Comparison of ENCODE assay signal across 11 mouse cellular contexts in the genomic region with DNA sequence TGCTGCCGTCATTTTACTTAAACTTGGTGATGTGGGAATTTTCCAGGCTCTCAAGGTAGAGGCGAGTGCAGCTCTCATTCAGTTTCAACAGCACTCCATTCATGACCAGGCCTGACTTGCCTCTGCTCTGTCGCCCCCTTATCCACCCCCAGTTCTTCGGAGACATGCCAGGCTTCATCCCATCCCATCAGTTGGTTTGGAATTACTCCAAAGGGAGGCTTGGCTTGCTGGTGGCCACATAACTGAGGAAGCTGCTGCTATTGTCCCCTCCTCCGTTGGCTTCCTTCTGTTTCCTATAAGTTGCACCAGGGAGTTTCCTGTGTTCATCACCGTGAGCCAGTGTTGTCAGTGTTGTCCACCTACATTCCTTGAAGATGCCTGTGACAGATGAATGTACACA. TPM values are rescaled to one million over a fixed set of nuclear protein-coding genes. Genes with fewer than 3 reads are reported as not detected.
A peak's percentile ranks its signal among the peaks of the same experiment; 100 is the strongest.
DNase-seq lines count a peak whose midpoint lies in the region; ATAC-seq and TF ChIP-seq lines count a peak whose summit lies in the region.
"Had no signal": no experiment of that assay in that cellular context is flagged by ENCODE, and none has a peak within 500 bp of the region (broad histone marks: within the 10 kb centered on the region; RNA-seq: fewer than 3 reads in every experiment).

No protein-coding gene starts in this region.

- no peak for TF ChIP-seq CTCF in gastrocnemius, adult 2 months (IDR thresholded peaks at IDR 0.05)
- TF ChIP-seq CTCF in forebrain, postnatal 0 days (IDR thresholded peaks at IDR 0.05; ENCODE audit: low read depth) = no peak

- peaks cover 37% of the 10 kb centered on the region for H3K79me2 ChIP-seq in myocyte (ENCODE audit: control insufficient read depth, insufficient read depth)

- H3K4me3 ChIP-seq in gastrocnemius, adult 2 months = no peak overlapping the region
- no peak overlapping the region for H3K4me3 ChIP-seq in limb, embryonic 12.5 days (replicated peaks)
- H3K4me3 ChIP-seq in limb, embryonic 10.5 days = no peak overlapping the region
- no peak overlapping the region for H3K4me3 ChIP-seq in myocyte
- H3K4me3 ChIP-seq in forebrain, postnatal 0 days (ENCODE audit: low read depth, low read length) = no peak overlapping the region

- no peaks in the 10 kb centered on the region for H3K27me3 ChIP-seq in limb, embryonic 12.5 days
- H3K27me3 ChIP-seq in limb, embryonic 10.5 days (ENCODE audit: low read depth, poor library complexity, severe bottlenecking) = no peaks in the 10 kb centered on the region
- no peaks in the 10 kb centered on the region for H3K27me3 ChIP-seq in myocyte (ENCODE audit: control insufficient read depth, insufficient read depth, insufficient read length)
- H3K27me3 ChIP-seq in forebrain, postnatal 0 days (ENCODE audit: insufficient read depth, low read length) = no peaks in the 10 kb centered on the region

- no peaks in the 10 kb centered on the region for H3K9me3 ChIP-seq in limb, embryonic 12.5 days
- H3K9me3 ChIP-seq in limb, embryonic 10.5 days (replicated peaks) = 0 out of 2 replicates have a peak, but pooled peaks cover 3% of the 10 kb centered on the region
- no peaks in the 10 kb centered on the region for H3K9me3 ChIP-seq in forebrain, postnatal 0 days (ENCODE audit: low read length)

- no peak overlapping the region for H3K9ac ChIP-seq in limb, embryonic 12.5 days (replicated peaks)
- no peak overlapping the region for H3K9ac ChIP-seq in forebrain, postnatal 0 days

- no peak for DNase-seq in gastrocnemius, adult 2 months
- DNase-seq in gastrocnemius, postnatal 4 days (ENCODE audit: low spot score in 2 of 2) = no peak
- no peak for DNase-seq in limb, embryonic 10.5 days (ENCODE audit: low spot score)
- DNase-seq in NIH3T3 (ENCODE audit: low read depth) = peak; percentile 70
- DNase-seq in forebrain, postnatal 0 days = no peak
- DNase-seq: cerebellum, postnatal 36 days; kidney, postnatal 4 days; thymus, adult 18-20 months had no signal

- no peak overlapping the region for H3ac ChIP-seq in myocyte (ENCODE audit: control insufficient read depth, insufficient read length)

- WGBS in limb, embryonic 12.5 days = 88% methylated on average over 6 of the region's 6 CpGs
- 93% methylated on average over 6 of the region's 6 CpGs for WGBS in limb, embryonic 10.5 days
- WGBS in forebrain, postnatal 0 days = 80% methylated on average over 6 of the region's 6 CpGs

- peak overlapping the region; percentile 79 for H3K27ac ChIP-seq in gastrocnemius, adult 2 months
- 0 out of 2 replicates have a peak overlapping the region, but pooled peaks have one; percentile 19 for H3K27ac ChIP-seq in limb, embryonic 12.5 days
- H3K27ac ChIP-seq in limb, embryonic 10.5 days = no peak overlapping the region
- H3K27ac ChIP-seq in forebrain, postnatal 0 days (ENCODE audit: low read depth, low read length) = no peak overlapping the region

- ATAC-seq in limb, embryonic 12.5 days (ENCODE audit: insufficient number of reproducible peaks, insufficient read depth, low FRiP score, low TSS enrichment, low read depth) = no peak
- no peak for ATAC-seq in forebrain, postnatal 0 days
- no peak for ATAC-seq in inflammation-experienced regulatory T-cells, adult 6 months

- no peak overlapping the region for H3K4me2 ChIP-seq in limb, embryonic 12.5 days
- peak overlapping the region; percentile 62 for H3K4me2 ChIP-seq in myocyte (ENCODE audit: low read depth)
- H3K4me2 ChIP-seq in forebrain, postnatal 0 days (ENCODE audit: low read depth) = no peak overlapping the region

- intact Hi-C loops in gastrocnemius, adult 2 months (cut with DNase I) = no loop called here

- H3K4me1 ChIP-seq in limb, embryonic 12.5 days (replicated peaks) = peaks cover 27% of the 10 kb centered on the region
- peaks cover 7% of the 10 kb centered on the region for H3K4me1 ChIP-seq in limb, embryonic 10.5 days
- H3K4me1 ChIP-seq in forebrain, postnatal 0 days (ENCODE audit: insufficient read depth) = no peaks in the 10 kb centered on the region

- peaks cover 13% of the 10 kb centered on the region; the same call in 1 of the 2 replicates for H3K36me3 ChIP-seq in limb, embryonic 12.5 days
- peaks cover 26% of the 10 kb centered on the region for H3K36me3 ChIP-seq in limb, embryonic 10.5 days
- H3K36me3 ChIP-seq in myocyte (ENCODE audit: control insufficient read depth, insufficient read depth) = no peaks in the 10 kb centered on the region
- H3K36me3 ChIP-seq in forebrain, postnatal 0 days (ENCODE audit: insufficient read depth) = peaks cover 2% of the 10 kb centered on the region; the same call in 1 of the 2 replicates

- no peak for TF ChIP-seq POLR2A in myocyte (IDR thresholded peaks at IDR 0.05; ENCODE audit: insufficient read length, low read depth)

TF ChIP-seq in myocyte, 11 proteins besides CTCF, POLR2A, EP300 and RAD21:
- peak; percentile 29; the same call in 1 of the 2 replicates for TF ChIP-seq CEBPB (IDR thresholded peaks at IDR 0.05; ENCODE audit: insufficient read depth, poor library complexity, severe bottlenecking)
- TF ChIP-seq MYOG (IDR thresholded peaks at IDR 0.05; ENCODE audit: control insufficient read depth in 1 of 3, insufficient read depth in 1 of 3, insufficient read length in 2 of 3, low read depth in 2 of 3) = no peak

RNA-seq across cellular contexts. Expression of gene Pptc7, which starts 20.4 kb away (rescaled TPM):
- total RNA-seq in gastrocnemius, adult 2 months (2021) = 100 to 1,000 TPM; 103 to 115 TPM
- total RNA-seq in gastrocnemius, postnatal 4 days (2021) = 10 to 100 TPM; 16.6 to 17.0 TPM
- polyA plus RNA-seq in limb, embryonic 12.5 days (2016; fragmentation: Nextera tagmentation; extraction: Ambion mirVana) = 10.1 and 11.4 TPM in 2 replicates
- 8.2 and 9.7 TPM in 2 replicates for polyA plus RNA-seq in limb, embryonic 10.5 days (2016; fragmentation: Nextera tagmentation; extraction: Ambion mirVana)
- polyA plus RNA-seq in myocyte (2012; fragmentation: generic; extraction: Trizol) = 6.2 TPM
- 14.8 and 18.3 TPM in 2 replicates for total RNA-seq in forebrain, postnatal 0 days (2014; rRNA removed)
- polyA plus RNA-seq in forebrain, postnatal 0 days (2015; fragmentation: Nextera tagmentation; extraction: Ambion mirVana) = 4.2 and 6.7 TPM in 2 replicates
- 10 to 100 TPM in 2 of 3 experiments, 1 to 10 TPM in 1; 9.6 to 21.6 (median 20.9) TPM for polyA plus RNA-seq in inflammation-experienced regulatory T-cells, adult 6 months (2017; shearing (Covaris generic))

RNA-seq across cellular contexts. Expression of gene Tctn1, which starts 40.3 kb away (rescaled TPM):
- total RNA-seq in gastrocnemius, adult 2 months (2021) = 1 to 10 TPM; 1.8 to 2.0 TPM
- total RNA-seq in gastrocnemius, postnatal 4 days (2021) = 1 to 10 TPM; 7.6 to 10.0 TPM
- 4.5 and 4.8 TPM in 2 replicates for polyA plus RNA-seq in limb, embryonic 12.5 days (2016; fragmentation: Nextera tagmentation; extraction: Ambion mirVana)
- polyA plus RNA-seq in limb, embryonic 10.5 days (2016; fragmentation: Nextera tagmentation; extraction: Ambion mirVana) = 4.4 and 4.9 TPM in 2 replicates
- polyA plus RNA-seq in myocyte (2012; fragmentation: generic; extraction: Trizol) = 4.7 TPM
- total RNA-seq in forebrain, postnatal 0 days (2014; rRNA removed) = 20.3 and 31.2 TPM in 2 replicates
- 2.9 and 4.3 TPM in 2 replicates for polyA plus RNA-seq in forebrain, postnatal 0 days (2015; fragmentation: Nextera tagmentation; extraction: Ambion mirVana)
- 1 to 10 TPM in 1 of 3 experiments, under 1 TPM in 2; 0.68 to 1.7 (median 0.90) TPM for polyA plus RNA-seq in inflammation-experienced regulatory T-cells, adult 6 months (2017; shearing (Covaris generic))

RNA-seq across cellular contexts. Expression of gene Rad9b, which starts 49.5 kb away (rescaled TPM):
- total RNA-seq in gastrocnemius, adult 2 months (2021) = under 1 TPM; 0.38 to 0.45 TPM
- total RNA-seq in gastrocnemius, postnatal 4 days (2021) = 1 to 10 TPM; 3.6 to 3.8 TPM
- polyA plus RNA-seq in limb, embryonic 12.5 days (2016; fragmentation: Nextera tagmentation; extraction: Ambion mirVana) = 14.2 and 15.8 TPM in 2 replicates
- polyA plus RNA-seq in limb, embryonic 10.5 days (2016; fragmentation: Nextera tagmentation; extraction: Ambion mirVana) = 8.2 and 11.7 TPM in 2 replicates
- 1.9 TPM for polyA plus RNA-seq in myocyte (2012; fragmentation: generic; extraction: Trizol)
- 16.4 and 20.0 TPM in 2 replicates for total RNA-seq in forebrain, postnatal 0 days (2014; rRNA removed)
- 14.1 and 14.6 TPM in 2 replicates for polyA plus RNA-seq in forebrain, postnatal 0 days (2015; fragmentation: Nextera tagmentation; extraction: Ambion mirVana)
- 10 to 100 TPM in 2 of 3 experiments, 1 to 10 TPM in 1; 6.1 to 16.8 (median 13.9) TPM for polyA plus RNA-seq in inflammation-experienced regulatory T-cells, adult 6 months (2017; shearing (Covaris generic))

RNA-seq across cellular contexts. Expression of gene Vps29, which starts 49.6 kb away (rescaled TPM):
- 10 to 100 TPM; 35.0 to 46.0 TPM for total RNA-seq in gastrocnemius, adult 2 months (2021)
- total RNA-seq in gastrocnemius, postnatal 4 days (2021) = 10 to 100 TPM; 74.3 to 85.5 TPM
- 167 and 170 TPM in 2 replicates for polyA plus RNA-seq in limb, embryonic 12.5 days (2016; fragmentation: Nextera tagmentation; extraction: Ambion mirVana)
- polyA plus RNA-seq in limb, embryonic 10.5 days (2016; fragmentation: Nextera tagmentation; extraction: Ambion mirVana) = 191 and 204 TPM in 2 replicates
- 139 TPM for polyA plus RNA-seq in myocyte (2012; fragmentation: generic; extraction: Trizol)
- 142 and 157 TPM in 2 replicates for total RNA-seq in forebrain, postnatal 0 days (2014; rRNA removed)
- 364 and 391 TPM in 2 replicates for polyA plus RNA-seq in forebrain, postnatal 0 days (2015; fragmentation: Nextera tagmentation; extraction: Ambion mirVana)
- 100 to 1,000 TPM; 206 to 295 (median 210) TPM for polyA plus RNA-seq in inflammation-experienced regulatory T-cells, adult 6 months (2017; shearing (Covaris generic))

Comparison
In these comparisons a context has a peak if more than half of its experiments do, and no peak if none do; other contexts are left out.
1. H3K27ac ChIP-seq: peak in gastrocnemius, adult 2 months (single experiment) and limb, embryonic 12.5 days (single experiment); none in limb, embryonic 10.5 days (single experiment) and forebrain, postnatal 0 days (single experiment).